Mouse (Mus musculus) frontal cortex, adult 2 months (tissue): Measurements from ENCODE around the gene Lyrm2. TPM values are rescaled to one million over a fixed set of nuclear protein-coding genes. Genes with fewer than 3 reads are reported as not detected.

Source experiments
- polyA plus RNA-seq: library from polyadenylated mRNA; depleted of rRNA; stranded (reverse); fragments of >200 nt; gene quantifications from 2 replicates; pipeline ENCODE4 v1.2.3, GENCODE M21; 2012; rRNA removed

Gene Lyrm2
- polyA plus RNA-seq, 1 experiment, result 67.1 TPM

Other genes with a start within 250 kb of the Lyrm2 start
- not detected in 2 replicates for gene Gja10, start 197.5 kb upstream of the Lyrm2 start, polyA plus RNA-seq
- 4.9 and 5.3 TPM in 2 replicates for gene Casp8ap2, start 184.8 kb upstream of the Lyrm2 start, polyA plus RNA-seq
- 35.9 and 38.4 TPM in 2 replicates for gene Mdn1, start 143.1 kb upstream of the Lyrm2 start, polyA plus RNA-seq
- gene Ankrd6, start 150.6 kb downstream of the Lyrm2 start, polyA plus RNA-seq, result 31.0 and 31.3 TPM in 2 replicates
- gene Rragd, start 182.8 kb downstream of the Lyrm2 start, polyA plus RNA-seq, result 109 and 129 TPM in 2 replicates
- 52.2 and 54.4 TPM in 2 replicates for gene Ube2j1, start 231.2 kb downstream of the Lyrm2 start, polyA plus RNA-seq